Comparison of ENCODE assay signal across 21 mouse cellular contexts in genomic region chr7:35692117-35692516, GRCm38 (mm10). TPM values are rescaled to one million over a fixed set of nuclear protein-coding genes. Genes with fewer than 3 reads are reported as not detected.
DNase-seq lines count a peak whose midpoint lies in the region; ATAC-seq lines count a peak whose summit lies in the region.
"Had no signal": no experiment of that assay in that cellular context is flagged by ENCODE, and none has a peak within 500 bp of the region (broad histone marks: within the 10 kb centered on the region; RNA-seq: fewer than 3 reads in every experiment).

No protein-coding gene starts in this region.

- no peaks in the 10 kb centered on the region for H3K27me3 ChIP-seq in hindbrain, embryonic 12.5 days
- no peaks in the 10 kb centered on the region for H3K27me3 ChIP-seq in hindbrain, embryonic 10.5 days (ENCODE audit: insufficient read depth, poor library complexity, severe bottlenecking)
- no peaks in the 10 kb centered on the region for H3K27me3 ChIP-seq in neural tube, embryonic 13.5 days
- no peaks in the 10 kb centered on the region for H3K27me3 ChIP-seq in hindbrain, embryonic 16.5 days (replicated peaks; ENCODE audit: control insufficient read depth, insufficient read depth, low read length)
- H3K27me3 ChIP-seq: embryonic facial prominence, embryonic 15.5 days; heart, embryonic 12.5 days; intestine, embryonic 15.5 days; lung, embryonic 15.5 days; midbrain, embryonic 12.5 days had no signal

- 0 out of 2 replicates have a peak, but pooled peaks have one; percentile 42 for ATAC-seq in hindbrain, embryonic 12.5 days (ENCODE audit: low FRiP score)
- ATAC-seq in neural tube, embryonic 13.5 days (ENCODE audit: low read depth), result peak; percentile 43
- peak; percentile 63 for ATAC-seq in hindbrain, embryonic 16.5 days
- ATAC-seq: intestine, embryonic 15.5 days had no signal

- no peak overlapping the region for H3K27ac ChIP-seq in hindbrain, embryonic 12.5 days
- H3K27ac ChIP-seq in hindbrain, embryonic 10.5 days, result no peak overlapping the region; the same call in 1 of the 2 replicates
- peak overlapping the region; percentile 24; the same call in 1 of the 2 replicates for H3K27ac ChIP-seq in neural tube, embryonic 13.5 days (replicated peaks)
- no peak overlapping the region for H3K27ac ChIP-seq in hindbrain, embryonic 16.5 days (ENCODE audit: low read depth, low read length)
- H3K27ac ChIP-seq: embryonic facial prominence, embryonic 15.5 days; intestine, embryonic 15.5 days; liver, embryonic 14.5 days; lung, embryonic 15.5 days; midbrain, embryonic 12.5 days had no signal

- no peak overlapping the region for H3K9ac ChIP-seq in hindbrain, embryonic 12.5 days
- H3K9ac ChIP-seq in neural tube, embryonic 13.5 days, result no peak overlapping the region
- H3K9ac ChIP-seq in hindbrain, embryonic 16.5 days (ENCODE audit: low read depth, low read length), result no peak overlapping the region
- H3K9ac ChIP-seq: embryonic facial prominence, embryonic 15.5 days; heart, embryonic 12.5 days; intestine, embryonic 15.5 days; liver, embryonic 14.5 days; lung, embryonic 15.5 days; midbrain, embryonic 12.5 days had no signal

- H3K9me3 ChIP-seq in hindbrain, embryonic 12.5 days (replicated peaks), result no peaks in the 10 kb centered on the region
- no peaks in the 10 kb centered on the region for H3K9me3 ChIP-seq in hindbrain, embryonic 10.5 days
- no peaks in the 10 kb centered on the region for H3K9me3 ChIP-seq in neural tube, embryonic 13.5 days
- no peaks in the 10 kb centered on the region for H3K9me3 ChIP-seq in hindbrain, embryonic 16.5 days (ENCODE audit: control insufficient read depth, low read length)
- H3K9me3 ChIP-seq: embryonic facial prominence, embryonic 15.5 days; G1E; heart, embryonic 12.5 days; intestine, embryonic 15.5 days; lung, embryonic 15.5 days; midbrain, embryonic 12.5 days had no signal

- intact Hi-C loops in heart, postnatal 36 days (cut with DNase I), result no loop called here

- WGBS in hindbrain, embryonic 12.5 days, result 79% methylated on average over 14 of the region's 14 CpGs
- 91% methylated on average over 14 of the region's 14 CpGs for WGBS in hindbrain, embryonic 10.5 days
- WGBS in neural tube, embryonic 13.5 days, result 53% methylated on average over 14 of the region's 14 CpGs
- WGBS in hindbrain, embryonic 16.5 days, result 50% methylated on average over 14 of the region's 14 CpGs

- H3K36me3 ChIP-seq in hindbrain, embryonic 12.5 days, result peaks cover 30% of the 10 kb centered on the region
- H3K36me3 ChIP-seq in hindbrain, embryonic 10.5 days, result peaks cover 67% of the 10 kb centered on the region
- peaks cover 42% of the 10 kb centered on the region for H3K36me3 ChIP-seq in neural tube, embryonic 13.5 days
- no peaks in the 10 kb centered on the region for H3K36me3 ChIP-seq in hindbrain, embryonic 16.5 days (ENCODE audit: control insufficient read depth, insufficient read depth, low read length)
- H3K36me3 ChIP-seq: intestine, embryonic 15.5 days had no signal

- H3K4me2 ChIP-seq in hindbrain, embryonic 12.5 days (replicated peaks), result no peak overlapping the region
- H3K4me2 ChIP-seq in neural tube, embryonic 13.5 days, result no peak overlapping the region
- no peak overlapping the region for H3K4me2 ChIP-seq in hindbrain, embryonic 16.5 days (ENCODE audit: low read length)
- H3K4me2 ChIP-seq: embryonic facial prominence, embryonic 15.5 days; heart, embryonic 12.5 days; intestine, embryonic 15.5 days; lung, embryonic 15.5 days; midbrain, embryonic 12.5 days had no signal

- no peak overlapping the region for H3K4me3 ChIP-seq in hindbrain, embryonic 12.5 days
- no peak overlapping the region for H3K4me3 ChIP-seq in hindbrain, embryonic 10.5 days
- H3K4me3 ChIP-seq in neural tube, embryonic 13.5 days, result no peak overlapping the region
- H3K4me3 ChIP-seq in hindbrain, embryonic 16.5 days (ENCODE audit: low read length), result no peak overlapping the region
- H3K4me3 ChIP-seq: embryonic facial prominence, embryonic 15.5 days; heart, embryonic 12.5 days; intestine, embryonic 15.5 days; lung, embryonic 15.5 days; midbrain, embryonic 12.5 days had no signal

- no peak for DNase-seq in hindbrain, embryonic 10.5 days (ENCODE audit: low spot score)
- no peak for DNase-seq in neural tube, embryonic 10.5 days (ENCODE audit: extremely low spot score, low spot score)
- no peak for DNase-seq in heart, postnatal 36 days
- DNase-seq in heart, postnatal 4 days, result no peak
- DNase-seq in embryo, embryonic 10.5 days (ENCODE audit: low spot score), result no peak
- DNase-seq: adrenal gland, postnatal 14 days; cerebellum, adult 11 months; heart, postnatal 14 days; lung, postnatal 4 days; right cerebral cortex, postnatal 14 days; thymus, postnatal 4 days had no signal

- H3K4me1 ChIP-seq in hindbrain, embryonic 12.5 days, result peaks cover 9% of the 10 kb centered on the region
- peaks cover 23% of the 10 kb centered on the region for H3K4me1 ChIP-seq in hindbrain, embryonic 10.5 days (replicated peaks)
- H3K4me1 ChIP-seq in neural tube, embryonic 13.5 days (replicated peaks), result peaks cover 37% of the 10 kb centered on the region
- peaks cover 8% of the 10 kb centered on the region for H3K4me1 ChIP-seq in hindbrain, embryonic 16.5 days (ENCODE audit: control insufficient read depth, insufficient read depth, low read depth, low read length)
- H3K4me1 ChIP-seq: intestine, embryonic 15.5 days had no signal

RNA-seq across cellular contexts. Expression of gene Pdcd5, which starts 44.8 kb away (rescaled TPM):
- polyA plus RNA-seq in hindbrain, embryonic 12.5 days (2016; fragmentation: Nextera tagmentation; extraction: Ambion mirVana), result 257 and 263 TPM in 2 replicates
- polyA plus RNA-seq in hindbrain, embryonic 10.5 days (2016; fragmentation: Nextera tagmentation; extraction: Ambion mirVana), result 300 and 302 TPM in 2 replicates
- polyA plus RNA-seq in neural tube, embryonic 13.5 days (2015; fragmentation: Nextera tagmentation; extraction: Ambion mirVana), result 280 and 305 TPM in 2 replicates
- 244 and 248 TPM in 2 replicates for polyA plus RNA-seq in hindbrain, embryonic 16.5 days (2015; fragmentation: Nextera tagmentation; extraction: Ambion mirVana)
- total RNA-seq in heart, postnatal 36 days (2021), result 100 to 1,000 TPM; 112 to 114 TPM
- 100 to 1,000 TPM; 130 to 142 TPM for total RNA-seq in heart, postnatal 4 days (2021)
